ENCODE assay signal across 15 mouse cellular contexts in the genomic region with DNA sequence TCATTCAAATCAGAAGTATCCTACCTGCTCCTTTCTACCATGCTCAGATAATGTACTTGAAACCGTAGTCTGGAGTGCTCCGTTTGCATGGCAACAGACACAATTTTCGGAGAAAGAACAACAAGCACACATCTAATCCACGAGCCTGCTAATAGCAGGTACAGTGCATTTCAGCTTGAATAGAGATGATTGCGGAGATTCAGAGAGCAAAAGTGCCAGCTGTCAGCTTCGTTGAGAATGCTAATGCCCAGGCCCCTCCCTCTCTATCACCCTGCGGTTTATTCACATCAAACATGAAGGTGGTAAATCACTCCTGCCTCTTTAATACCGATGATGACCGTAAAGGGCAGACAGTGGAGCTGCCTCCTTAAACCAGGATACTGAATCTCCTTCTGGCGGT.
DNase-seq lines count a peak whose midpoint lies in the region; ATAC-seq and TF ChIP-seq lines count a peak whose summit lies in the region.
"Had no signal": no experiment of that assay in that cellular context is flagged by ENCODE, and none has a peak within 500 bp of the region (broad histone marks: within the 10 kb centered on the region; RNA-seq: fewer than 3 reads in every experiment).

No protein-coding gene starts in this region.

- WGBS in forebrain, embryonic 12.5 days = 66% methylated on average over 10 of the region's 10 CpGs
- WGBS in midbrain, embryonic 15.5 days = 74% methylated on average over 10 of the region's 10 CpGs
- 88% methylated on average over 10 of the region's 10 CpGs for WGBS in limb, embryonic 10.5 days

- H3K9ac ChIP-seq in forebrain, embryonic 12.5 days = no peak overlapping the region
- no peak overlapping the region for H3K9ac ChIP-seq in midbrain, embryonic 15.5 days
- H3K9ac ChIP-seq: embryonic facial prominence, embryonic 12.5 days had no signal

- H3K4me1 ChIP-seq in forebrain, embryonic 12.5 days = no peaks in the 10 kb centered on the region
- 0 out of 2 replicates have a peak, but pooled peaks cover 2% of the 10 kb centered on the region for H3K4me1 ChIP-seq in midbrain, embryonic 15.5 days
- no peaks in the 10 kb centered on the region for H3K4me1 ChIP-seq in limb, embryonic 10.5 days
- H3K4me1 ChIP-seq: embryonic facial prominence, embryonic 12.5 days had no signal

- no peaks in the 10 kb centered on the region for H3K27me3 ChIP-seq in forebrain, embryonic 12.5 days
- H3K27me3 ChIP-seq in midbrain, embryonic 15.5 days (replicated peaks) = no peaks in the 10 kb centered on the region
- H3K27me3 ChIP-seq in limb, embryonic 10.5 days (ENCODE audit: low read depth, poor library complexity, severe bottlenecking) = no peaks in the 10 kb centered on the region
- H3K27me3 ChIP-seq: embryonic facial prominence, embryonic 12.5 days had no signal

- peak overlapping the region; percentile 89 for H3K27ac ChIP-seq in layer of hippocampus, adult 2 months
- peak overlapping the region; percentile 53; the same call in 1 of the 2 replicates for H3K27ac ChIP-seq in forebrain, embryonic 12.5 days
- no peak overlapping the region for H3K27ac ChIP-seq in midbrain, embryonic 15.5 days
- H3K27ac ChIP-seq in limb, embryonic 10.5 days = no peak overlapping the region
- H3K27ac ChIP-seq: embryonic facial prominence, embryonic 12.5 days had no signal

- H3K4me2 ChIP-seq in forebrain, embryonic 12.5 days = no peak overlapping the region
- H3K4me2 ChIP-seq in midbrain, embryonic 15.5 days = no peak overlapping the region
- H3K4me2 ChIP-seq: embryonic facial prominence, embryonic 12.5 days had no signal

- no peak overlapping the region for H3K4me3 ChIP-seq in layer of hippocampus, adult 2 months
- no peak overlapping the region for H3K4me3 ChIP-seq in forebrain, embryonic 12.5 days (replicated peaks)
- no peak overlapping the region for H3K4me3 ChIP-seq in midbrain, embryonic 15.5 days
- H3K4me3 ChIP-seq in limb, embryonic 10.5 days = no peak overlapping the region
- H3K4me3 ChIP-seq: embryonic facial prominence, embryonic 12.5 days had no signal

- DNase-seq in cerebellum, postnatal 14 days = peak; percentile 45 to 54
- DNase-seq in layer of hippocampus, adult 2 months (ENCODE audit: low spot score in 2 of 2) = no peak
- no peak for DNase-seq in layer of hippocampus, postnatal 10 days (ENCODE audit: low spot score in 2 of 2)
- no peak for DNase-seq in limb, embryonic 10.5 days (ENCODE audit: low spot score)
- DNase-seq in frontal cortex, postnatal 10 days (ENCODE audit: low spot score in 2 of 2) = no peak
- DNase-seq: adrenal gland, postnatal 14 days; B cell, adult 2 months; kidney, adult 11 months; kidney, postnatal 10 days; lung, adult 18-20 months; right cerebral cortex, postnatal 25 days had no signal

- H3K9me3 ChIP-seq in forebrain, embryonic 12.5 days = no peaks in the 10 kb centered on the region
- H3K9me3 ChIP-seq in midbrain, embryonic 15.5 days = no peaks in the 10 kb centered on the region
- no peaks in the 10 kb centered on the region for H3K9me3 ChIP-seq in limb, embryonic 10.5 days (replicated peaks)
- H3K9me3 ChIP-seq: embryonic facial prominence, embryonic 12.5 days had no signal

- H3K36me3 ChIP-seq in forebrain, embryonic 12.5 days (replicated peaks) = no peaks in the 10 kb centered on the region; the same call in 1 of the 2 replicates
- no peaks in the 10 kb centered on the region for H3K36me3 ChIP-seq in midbrain, embryonic 15.5 days (replicated peaks)
- no peaks in the 10 kb centered on the region for H3K36me3 ChIP-seq in limb, embryonic 10.5 days
- H3K36me3 ChIP-seq: embryonic facial prominence, embryonic 12.5 days had no signal

- no peak for TF ChIP-seq CTCF in layer of hippocampus, adult 2 months (conservative IDR thresholded peaks at IDR 0.05)

- no peak for ATAC-seq in cerebellum, adult (ENCODE audit: insufficient number of reproducible peaks, low FRiP score, low TSS enrichment)
- ATAC-seq in forebrain, embryonic 12.5 days (ENCODE audit: low FRiP score) = peak; percentile 67; the same call in 1 of the 2 replicates
- peak; percentile 33; the same call in 1 of the 2 replicates for ATAC-seq in midbrain, embryonic 15.5 days (replicated peaks)

Comparison
In these comparisons a context has a peak if more than half of its experiments do, and no peak if none do; other contexts are left out.
1. DNase-seq: peak in cerebellum, postnatal 14 days (2 of 2); none in layer of hippocampus, adult 2 months (0 of 2), layer of hippocampus, postnatal 10 days (0 of 2), limb, embryonic 10.5 days (single experiment) and frontal cortex, postnatal 10 days (0 of 2).
2. H3K27ac ChIP-seq: peak in layer of hippocampus, adult 2 months (single experiment) and forebrain, embryonic 12.5 days (single experiment); none in midbrain, embryonic 15.5 days (single experiment) and limb, embryonic 10.5 days (single experiment).